Mouse (Mus musculus) kidney, adult 8-10 months (tissue): ENCODE data around the gene Vmp1.

Experiments used
- DNase-seq, 2 experiments: peaks; one replicate each; pipeline ENCODE4 v3.0.0; 2022

The Vmp1 gene

DNA sequence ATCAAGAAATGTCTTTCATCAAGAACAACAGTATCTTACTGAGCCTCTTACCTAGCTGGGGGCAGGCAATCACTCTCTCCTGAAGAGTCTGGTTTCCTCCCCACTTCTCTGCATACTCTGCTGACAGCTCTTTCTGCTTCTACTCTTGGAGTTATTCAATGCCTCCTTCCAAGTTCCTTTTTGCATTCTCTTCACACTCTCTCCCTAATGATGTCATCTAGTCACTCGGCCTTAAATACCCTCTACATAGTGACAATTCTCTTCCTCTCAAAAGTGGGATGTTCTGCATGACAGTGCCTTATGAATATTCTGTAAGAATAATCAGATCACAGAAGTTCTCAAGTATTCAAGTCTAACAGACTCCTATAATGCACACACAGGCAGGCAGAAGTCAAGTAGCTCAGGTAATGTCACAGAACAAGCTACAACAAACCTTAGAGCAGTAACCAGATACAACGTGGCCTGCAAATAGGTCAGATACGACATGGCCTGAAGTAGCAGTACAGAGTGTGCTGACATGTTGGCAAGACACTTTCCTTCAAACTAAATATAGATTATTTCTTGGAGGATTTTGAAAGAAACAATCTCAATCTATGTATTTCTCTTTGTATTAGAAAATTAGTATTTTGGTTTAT is 12.5 kb downstream of the Vmp1 start:
- DNase-seq = no peak

DNA sequence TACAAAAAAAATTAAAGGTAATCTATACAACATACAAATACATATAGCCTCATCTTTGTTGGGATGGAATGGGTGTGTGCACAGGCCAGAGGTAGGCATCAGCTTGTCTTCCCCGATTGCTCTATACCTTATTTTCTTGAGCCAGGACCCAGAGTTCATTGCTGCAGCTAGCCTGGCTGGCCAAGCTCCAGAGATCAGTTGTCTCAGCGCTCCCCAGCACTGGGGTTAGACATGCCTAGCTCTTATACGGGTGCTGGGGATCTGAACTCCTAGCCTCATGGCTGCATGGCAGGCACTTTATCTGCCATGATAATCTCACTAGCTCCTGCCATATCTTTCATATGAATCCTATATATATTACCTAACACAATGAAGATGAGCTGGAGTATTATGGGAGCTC is 15.5 kb downstream of the Vmp1 start:
- no peak for DNase-seq

DNA sequence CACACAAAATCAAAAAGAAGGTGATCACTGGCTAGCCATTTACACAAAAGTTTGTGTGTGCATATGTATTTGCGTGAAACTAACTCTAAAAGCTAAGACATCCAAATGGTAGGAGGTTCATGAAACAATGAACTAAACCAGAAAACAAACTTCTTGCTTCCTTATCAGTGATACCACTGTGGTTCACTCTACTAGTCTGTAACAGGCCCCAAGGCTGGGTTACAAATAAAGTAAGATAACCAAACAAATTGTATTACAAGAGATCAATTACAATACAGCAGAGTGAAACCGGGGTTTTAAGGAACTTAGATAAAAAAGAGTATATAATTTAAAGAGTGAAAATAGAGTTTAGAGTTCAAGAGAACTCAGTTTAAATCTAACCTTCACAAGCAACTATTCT is 16.1 kb downstream of the Vmp1 start:
- no peak for DNase-seq

DNA sequence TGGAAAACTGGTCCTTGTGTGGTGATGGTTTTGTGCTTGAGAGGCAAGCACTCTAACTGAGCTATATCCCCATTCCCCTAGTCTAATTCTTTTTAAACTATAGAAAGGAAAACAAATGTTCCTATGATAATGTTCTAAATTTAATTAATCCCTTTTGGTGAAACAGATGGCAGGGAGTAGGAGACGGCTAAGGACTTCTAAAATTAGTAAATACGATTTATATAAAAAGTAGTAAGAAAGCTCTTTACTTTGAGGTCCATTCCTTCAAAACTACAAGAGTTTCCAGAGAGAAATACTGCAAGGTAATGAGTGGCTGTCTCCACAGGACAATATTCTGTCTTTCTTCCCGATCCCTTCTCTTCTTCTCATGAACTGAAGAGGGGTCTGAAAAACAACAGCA is 19.2 kb downstream of the Vmp1 start:
- DNase-seq = no peak

DNA sequence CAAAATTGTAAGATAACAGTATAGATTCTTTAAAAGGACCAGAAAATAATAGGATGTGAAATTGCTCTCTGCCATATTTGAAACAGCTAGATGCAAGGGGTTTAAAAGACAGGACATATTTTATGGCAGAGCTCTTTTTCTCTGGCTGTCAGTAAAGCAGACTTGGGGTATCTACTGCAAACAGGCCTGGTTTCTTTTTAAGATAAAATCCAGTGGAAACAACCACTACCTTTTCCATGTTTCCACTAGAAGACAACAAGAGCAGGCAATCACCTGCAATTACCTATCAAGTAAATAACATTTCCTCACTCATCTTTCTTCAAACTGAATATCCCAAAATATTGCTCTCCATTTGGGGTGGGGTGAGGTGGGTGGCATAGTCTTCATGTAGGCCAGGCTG is 19.7 kb downstream of the Vmp1 start:
- DNase-seq = no peak

DNA sequence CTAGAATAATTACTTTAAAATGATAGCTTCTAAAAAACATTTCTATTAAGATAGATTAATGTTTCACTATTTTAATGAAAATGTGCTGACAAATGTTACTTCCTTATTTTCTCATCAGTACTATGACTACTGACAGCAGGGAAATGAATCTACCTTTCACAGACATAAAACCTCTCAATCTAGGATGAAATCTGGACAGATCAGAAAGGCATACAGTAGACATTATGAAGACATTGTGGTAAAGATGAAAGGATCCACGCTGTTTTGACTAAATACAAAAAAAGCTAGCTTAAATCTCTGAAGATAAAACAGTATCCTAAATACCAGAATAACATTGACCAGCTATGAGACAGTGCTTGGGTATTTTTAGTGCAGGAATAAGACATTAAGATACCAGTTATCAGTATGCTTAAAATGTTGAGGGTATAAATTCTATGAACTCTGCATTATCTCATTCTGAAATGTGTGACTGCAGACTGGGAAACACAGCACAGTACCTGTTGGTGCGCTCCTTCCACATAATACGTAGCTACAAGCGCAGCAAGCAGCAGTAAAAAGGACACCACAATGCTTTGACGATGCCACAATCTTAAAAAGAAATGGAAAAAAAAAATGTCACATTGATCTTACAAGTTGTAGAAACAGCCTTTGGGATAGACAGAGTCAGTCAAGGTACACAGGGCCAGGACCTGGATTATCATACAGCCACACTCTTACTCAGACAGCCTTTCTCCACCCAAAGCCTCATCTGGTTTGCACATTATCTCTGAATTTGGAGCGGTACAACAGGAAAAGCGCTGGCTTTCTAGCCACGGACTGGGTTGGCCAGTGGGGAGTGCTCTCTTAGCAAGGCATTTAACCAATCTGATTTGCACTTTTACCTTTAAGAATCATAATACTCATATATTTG is 20.4 kb downstream of the Vmp1 start:
- no peak for DNase-seq

DNA sequence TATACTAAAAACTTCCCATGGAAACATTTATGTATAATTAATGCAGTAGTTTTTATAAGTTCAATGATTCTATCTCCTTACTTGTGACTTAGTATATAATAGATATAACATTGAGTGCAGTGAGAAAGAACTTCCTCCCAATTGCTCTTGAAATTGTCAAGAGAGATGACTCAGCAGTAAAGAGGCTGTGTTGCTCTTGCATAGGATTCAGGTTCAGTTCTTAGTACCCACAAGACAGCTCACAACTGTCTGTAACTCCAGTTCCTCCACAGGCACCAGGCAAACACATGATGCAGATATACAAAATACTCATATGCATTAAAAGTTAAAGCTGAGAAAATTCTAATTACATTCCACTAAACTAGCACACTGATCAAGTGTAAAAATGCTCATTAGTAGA is 25.8 kb downstream of the Vmp1 start:
- no peak for DNase-seq

DNA sequence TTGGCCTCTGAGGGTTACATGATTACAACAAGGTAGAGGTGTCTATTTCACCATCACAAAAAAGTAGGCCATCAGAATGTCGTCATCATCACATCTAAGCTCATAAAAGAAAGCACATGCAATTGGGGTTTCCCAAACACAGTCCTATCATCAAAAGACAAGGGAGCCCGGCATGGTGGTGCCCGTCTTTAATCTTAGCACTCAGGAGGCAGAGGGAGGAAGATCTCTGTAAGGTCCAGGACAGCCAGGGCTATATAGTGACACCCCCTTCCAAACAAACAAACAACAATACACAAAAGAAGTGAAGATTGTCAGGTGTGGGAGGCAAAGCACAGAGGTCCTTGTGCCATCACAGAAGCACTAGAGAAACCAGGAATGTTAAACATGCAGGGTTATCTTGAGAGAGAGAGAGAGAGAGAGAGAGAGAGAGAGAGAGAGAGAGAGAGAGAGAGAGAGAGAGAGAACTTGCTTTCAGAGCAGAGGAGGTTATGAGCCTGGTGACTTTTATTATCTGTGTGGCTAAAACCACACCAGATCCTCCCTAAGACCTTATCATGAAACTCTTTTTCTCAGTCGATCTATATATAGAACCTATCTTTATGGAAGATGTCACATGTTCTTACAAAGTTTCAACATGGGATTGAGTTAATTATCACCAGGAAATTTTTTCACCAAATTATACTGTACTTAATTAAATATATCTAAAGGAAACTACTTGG is 26.6 kb downstream of the Vmp1 start:
- DNase-seq = no peak

DNA sequence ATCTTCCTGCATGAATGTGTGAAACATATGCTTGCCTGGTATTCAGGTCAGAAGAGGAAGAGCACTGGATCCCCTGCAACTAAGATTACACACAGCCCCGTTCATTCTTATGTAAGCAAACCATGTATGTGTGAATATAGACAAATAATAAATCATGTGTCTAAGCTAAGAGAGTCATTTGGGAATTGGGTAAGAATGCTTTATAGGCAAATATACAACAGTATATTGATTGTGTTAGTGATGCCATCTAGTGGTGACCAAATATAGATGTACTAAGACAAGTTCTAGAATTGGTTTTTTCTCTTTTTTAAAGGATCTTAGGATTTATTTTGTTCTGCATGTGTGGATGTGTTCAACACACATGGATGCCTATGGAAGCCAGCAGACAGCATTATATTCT is 28.0 kb downstream of the Vmp1 start:
- no peak for DNase-seq

DNA sequence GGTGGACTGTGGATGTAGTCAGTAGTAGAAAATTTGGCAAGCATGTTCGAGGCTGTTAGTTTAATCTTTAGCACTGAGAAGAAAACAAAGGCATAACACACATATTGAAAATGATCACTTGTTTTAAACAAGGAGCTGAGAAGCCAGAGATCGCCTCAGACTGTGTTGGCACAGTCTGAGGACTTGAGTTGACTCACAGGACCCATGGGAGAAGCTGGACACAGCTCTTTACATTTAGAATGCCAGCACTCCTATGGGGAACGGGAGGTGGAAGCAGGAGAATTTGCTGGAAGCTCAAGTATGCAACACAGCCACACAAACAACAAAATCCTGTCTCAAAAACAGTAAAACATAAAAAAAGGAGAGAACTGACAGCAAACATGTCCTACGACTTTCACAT is 29.5 kb downstream of the Vmp1 start:
- no peak for DNase-seq

DNA sequence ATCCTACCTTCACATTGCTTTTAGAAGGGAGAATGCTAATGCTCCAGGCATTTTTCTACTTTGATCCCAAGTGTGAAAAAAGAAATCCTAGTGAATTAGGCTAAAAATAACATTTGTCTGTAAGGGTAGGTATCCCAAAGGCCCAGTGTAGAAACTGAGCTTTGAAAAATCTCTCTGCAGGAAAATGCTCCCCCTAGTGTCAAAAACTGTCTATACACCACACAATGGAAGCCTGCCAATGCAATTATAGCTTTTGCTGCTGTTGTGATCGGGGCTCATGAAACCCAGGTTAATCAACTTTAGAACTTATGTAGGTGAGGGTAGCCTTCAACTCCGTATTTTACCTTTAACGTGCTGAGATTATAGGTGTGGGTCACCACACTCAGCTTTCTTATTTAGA is 30.2 kb downstream of the Vmp1 start:
- peak; percentile 43 to 70 for DNase-seq

DNA sequence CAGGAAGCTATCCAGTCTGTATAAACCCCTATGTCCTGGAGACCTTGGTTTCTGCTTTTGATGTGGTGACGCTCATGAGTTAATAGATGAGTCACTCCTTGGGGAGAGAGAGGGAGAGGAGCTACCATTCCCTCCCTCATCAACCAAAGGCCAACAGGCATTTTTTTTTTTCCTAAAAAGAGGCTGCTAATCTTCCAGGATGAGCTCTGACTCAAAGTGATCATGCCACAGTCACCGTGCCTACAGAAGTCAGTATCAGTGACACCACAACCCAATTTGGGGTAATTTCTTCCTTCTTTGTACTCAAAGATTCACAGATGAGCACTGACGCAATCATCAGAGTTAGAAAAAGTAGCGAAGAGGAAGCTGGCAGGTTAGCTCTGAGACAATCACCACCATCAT is 31.1 kb downstream of the Vmp1 start:
- DNase-seq = no peak

DNA sequence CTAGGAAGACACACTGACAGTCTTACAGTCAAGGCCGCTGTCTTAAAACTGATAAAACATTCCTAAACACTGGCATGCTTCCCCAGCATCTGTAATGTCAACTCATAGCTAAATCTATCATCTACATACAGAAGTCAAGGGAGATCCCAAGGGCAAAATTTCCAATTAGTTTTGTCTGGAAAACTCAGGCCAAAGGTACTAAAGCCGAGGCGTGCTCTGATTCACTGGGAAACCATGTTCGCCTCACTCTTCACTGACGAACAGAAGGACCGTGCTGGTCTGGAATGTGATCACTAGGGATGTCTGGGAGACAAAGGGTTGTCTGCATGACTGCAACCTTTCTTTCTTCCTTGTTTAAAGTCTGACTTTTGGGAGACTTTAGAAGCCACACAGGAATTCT is 33.0 kb downstream of the Vmp1 start:
- no peak for DNase-seq

DNA sequence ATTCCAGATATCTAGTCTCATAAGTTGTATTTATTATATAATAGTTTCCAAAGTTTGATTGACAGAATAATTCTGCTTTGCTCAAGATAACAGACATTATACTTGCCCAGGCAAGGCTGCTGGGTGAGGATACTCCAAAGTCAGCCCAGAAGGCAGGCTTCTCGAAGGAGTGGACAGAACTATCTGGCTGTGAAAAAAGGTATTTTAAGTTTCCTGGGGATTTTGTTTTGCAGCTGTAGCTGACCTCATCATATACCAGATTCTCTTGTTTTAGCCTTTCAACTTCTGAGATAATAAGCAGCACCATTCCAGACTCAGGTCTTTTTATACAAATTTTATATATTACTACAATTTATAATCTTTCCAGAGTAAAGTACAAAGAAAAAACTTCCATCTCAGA is 34.1 kb downstream of the Vmp1 start:
- DNase-seq = no peak

DNA sequence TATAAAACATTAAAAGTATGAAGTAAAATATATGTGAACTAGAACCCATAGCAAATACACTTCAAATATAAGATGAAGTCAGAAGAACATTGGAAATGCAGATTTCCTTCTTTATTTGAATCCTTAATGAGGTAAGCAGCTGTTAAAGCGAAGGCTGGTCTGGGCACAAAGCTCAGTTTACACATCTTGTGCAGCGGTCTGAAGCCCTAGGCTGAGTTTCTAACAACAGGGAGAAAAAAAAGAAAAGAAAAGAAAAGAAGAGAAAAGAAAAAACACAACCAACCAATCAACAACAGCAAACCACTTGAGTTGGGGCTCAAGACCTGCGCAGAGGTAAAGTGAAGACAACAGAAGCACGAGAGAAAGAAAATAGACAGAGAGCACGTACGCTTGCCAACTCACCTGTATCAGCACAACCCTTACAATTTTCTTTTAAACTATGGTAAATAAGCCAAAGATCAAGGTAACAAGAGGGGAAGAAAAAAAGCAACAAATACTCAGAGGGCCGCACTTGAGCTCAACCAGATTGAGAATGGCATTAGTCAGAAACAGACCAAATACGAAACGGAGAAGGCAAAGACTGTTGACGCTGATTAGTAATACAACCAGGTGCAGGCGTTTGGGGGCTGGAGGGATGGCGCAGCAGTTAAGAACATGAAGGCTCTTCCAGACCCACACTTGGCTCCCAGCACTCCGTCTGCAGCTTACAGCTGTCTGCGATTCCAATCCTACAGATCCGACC is 35.8 kb downstream of the Vmp1 start:
- DNase-seq = no peak

DNA sequence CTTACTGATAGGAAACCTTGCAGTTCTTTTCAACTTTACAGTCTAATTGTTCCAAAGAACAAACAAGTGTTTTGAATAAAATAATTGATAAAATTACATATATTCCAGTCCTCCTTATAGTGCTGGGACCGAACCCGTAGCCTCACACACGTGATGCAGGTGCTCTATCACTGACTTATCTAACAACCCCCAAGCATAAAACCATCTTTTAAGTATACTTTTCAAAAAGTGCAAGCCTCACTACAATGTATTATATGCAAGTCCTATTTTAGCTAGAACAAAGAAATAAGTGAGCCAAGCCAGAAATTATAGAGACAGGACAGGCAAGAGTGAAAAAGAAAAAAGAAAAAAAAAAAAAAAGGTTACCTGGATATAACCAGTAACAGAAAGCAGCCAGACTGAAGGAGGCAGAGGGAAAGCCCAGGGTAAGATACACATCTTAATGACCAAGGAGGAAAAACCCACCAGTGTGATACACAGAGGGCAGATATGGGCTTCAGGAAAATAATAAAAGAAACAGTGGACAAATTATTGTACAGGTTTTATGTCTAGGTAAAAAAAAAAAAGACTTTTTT is 36.7 kb downstream of the Vmp1 start:
- DNase-seq = no peak

DNA sequence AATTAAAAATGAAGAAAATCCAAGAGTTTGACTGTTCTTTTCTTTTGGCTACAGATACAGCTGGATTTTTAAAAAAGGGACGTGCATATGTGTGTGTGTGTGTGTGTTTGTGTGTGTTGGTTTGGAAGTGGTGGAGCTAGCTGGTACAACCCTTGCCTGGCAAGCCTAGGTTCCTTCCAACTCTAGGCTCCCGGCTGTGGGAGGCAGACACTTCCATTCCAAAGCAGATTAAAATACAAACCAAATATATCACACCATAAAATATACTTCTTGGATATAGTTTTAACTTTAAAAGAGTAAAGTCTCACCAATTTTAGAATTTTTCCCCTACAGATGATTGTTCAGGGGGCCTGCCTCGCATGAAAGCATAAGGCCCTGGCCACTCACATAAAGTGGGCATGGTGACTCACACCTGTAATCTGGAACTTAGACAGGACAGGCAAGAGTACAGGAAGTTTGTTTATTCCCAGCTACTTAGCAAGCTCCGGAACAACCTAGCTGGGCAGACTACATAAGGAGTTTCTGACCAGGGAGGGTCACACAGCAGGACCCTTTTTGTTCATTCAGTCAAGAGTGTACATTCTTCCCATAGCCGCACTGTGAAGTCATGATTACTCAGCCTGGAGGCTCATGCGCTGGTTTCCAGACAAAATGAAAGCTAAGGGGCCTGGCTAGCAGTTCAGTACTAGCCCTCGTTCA is 37.4 kb downstream of the Vmp1 start:
- DNase-seq = no peak

DNA sequence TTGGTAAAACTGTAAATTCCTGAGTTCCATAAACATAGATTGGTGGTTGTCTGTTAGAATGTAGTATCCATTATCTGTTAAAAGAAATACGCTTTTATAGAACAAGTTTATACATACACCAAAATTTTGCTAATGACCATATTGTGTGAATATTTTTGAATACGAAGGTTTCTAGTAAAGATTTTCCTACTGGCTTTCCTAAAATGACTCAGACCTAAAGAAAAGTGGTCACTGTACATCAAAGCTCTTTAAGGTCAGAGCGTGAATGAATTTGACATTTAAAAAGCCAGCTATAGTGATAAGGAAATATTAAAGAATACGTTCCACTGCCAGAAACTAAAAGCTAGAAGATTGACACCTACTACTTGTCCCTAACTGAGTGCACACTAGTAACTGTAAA is 39.1 kb downstream of the Vmp1 start:
- no peak for DNase-seq

DNA sequence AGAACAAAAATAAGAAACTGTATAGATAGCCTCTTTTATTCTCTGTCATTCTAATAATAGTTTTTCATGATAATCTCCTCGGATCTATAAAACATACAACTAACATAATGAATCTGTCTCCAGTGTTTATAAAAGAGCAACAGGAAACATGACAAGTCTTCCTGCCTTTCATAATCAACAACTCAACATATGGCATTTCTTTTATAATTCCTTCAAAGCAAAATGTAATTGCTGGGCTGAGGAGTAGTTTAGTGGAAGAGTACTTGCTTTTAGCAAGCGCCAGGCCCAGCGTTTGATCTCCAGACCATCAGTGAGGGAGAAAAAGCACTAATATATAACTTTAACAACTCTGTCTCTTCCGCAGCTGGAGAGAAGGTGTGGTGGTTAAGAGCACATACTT is 41.9 kb downstream of the Vmp1 start:
- DNase-seq = no peak

DNA sequence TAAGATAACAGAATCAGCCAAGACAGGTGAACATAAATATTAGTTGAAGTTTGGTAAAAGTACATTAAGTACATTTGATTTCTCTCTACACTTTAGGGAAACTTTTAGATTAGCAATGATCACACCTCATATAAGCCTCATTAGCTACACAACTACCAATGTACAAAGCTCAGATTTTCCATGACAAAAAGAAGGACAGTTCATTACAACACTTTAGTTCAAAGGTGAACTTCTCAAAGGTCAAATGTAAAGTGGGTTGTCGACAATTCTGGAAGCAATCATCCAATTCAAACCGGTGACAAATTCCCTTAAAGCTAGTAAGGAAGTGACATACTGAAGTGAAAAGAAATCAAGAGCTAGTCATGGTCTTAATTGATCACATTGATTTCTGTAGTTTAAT is 45.9 kb downstream of the Vmp1 start:
- DNase-seq = no peak

DNA sequence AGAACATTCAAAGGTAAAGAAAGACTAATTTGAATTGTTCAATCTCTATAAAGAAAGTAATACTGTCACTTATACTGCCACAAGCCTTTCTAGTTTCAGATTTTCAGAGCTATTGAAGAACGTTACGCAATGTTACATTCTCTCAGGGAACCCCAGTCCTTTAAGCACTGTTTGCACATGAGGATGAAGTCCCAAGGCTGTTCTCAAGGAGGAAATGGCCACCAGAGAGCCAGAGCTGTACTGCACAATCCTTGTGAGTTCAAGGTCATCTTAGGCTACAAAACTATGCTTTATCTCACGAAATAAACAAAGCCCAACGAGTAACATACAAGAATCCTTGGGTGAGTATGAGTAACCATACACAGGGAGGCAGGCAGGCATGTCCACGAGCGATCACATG is 49.2 kb downstream of the Vmp1 start:
- no peak for DNase-seq

DNA sequence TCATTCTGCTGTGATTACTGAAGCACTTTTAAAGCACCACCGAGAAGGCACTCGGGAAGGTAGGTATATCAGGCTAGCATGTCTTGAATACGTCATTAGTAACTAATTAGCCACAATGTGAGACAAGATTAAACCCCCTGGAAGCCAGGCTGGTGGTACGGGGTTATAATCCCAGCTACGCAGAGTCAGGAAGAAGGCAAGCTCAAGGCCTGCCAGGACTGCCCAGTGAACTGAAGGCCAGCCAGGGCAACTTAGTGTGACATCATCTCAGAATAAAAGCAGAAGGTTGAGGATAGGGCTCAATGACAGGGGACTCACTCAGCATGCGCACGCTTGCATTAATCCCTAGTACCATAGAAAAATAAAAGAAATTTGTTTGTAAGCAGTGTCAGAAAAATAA is 53.7 kb downstream of the Vmp1 start:
- no peak for DNase-seq
